Mouse (Mus musculus) kidney, embryonic 16.5 days (tissue): ENCODE results near the gene Usp11. TPM values are rescaled to one million over a fixed set of nuclear protein-coding genes. Genes with fewer than 3 reads are reported as not detected.

Experiments
- ATAC-seq: fragments of 200-750 bp; cut with Nextera tagmentation; 2 replicates; pipeline ENCODE4 v1.8.0; 2017; ENCODE audit warnings: moderate TSS enrichment; ENCODE audit not compliant: low FRiP score, low TSS enrichment
- H3K27ac ChIP-seq: fragments of 300-500 bp; sonication (generic); 2 replicates; pipeline ENCODE4 v1.5.1; 2014; ENCODE audit warnings: low read length
- H3K27me3 ChIP-seq: fragments of 300-500 bp; sonication (generic); 2 replicates; pipeline ENCODE4 v1.6.1; 2014; ENCODE audit warnings: low read length, control low read depth, mixed read lengths; ENCODE audit not compliant: insufficient read depth
- H3K36me3 ChIP-seq: fragments of 300-500 bp; sonication (generic); 2 replicates; pipeline ENCODE4 v1.6.1; 2014; ENCODE audit warnings: low read length, control low read depth, mixed read lengths; ENCODE audit not compliant: insufficient read depth
- H3K4me1 ChIP-seq: fragments of 300-500 bp; sonication (generic); 2 replicates; pipeline ENCODE4 v1.6.1; 2014; ENCODE audit warnings: low read length, control low read depth, mixed read lengths; ENCODE audit not compliant: insufficient read depth
- H3K4me2 ChIP-seq: fragments of 300-500 bp; sonication (generic); replicated peaks from 2 replicates; pipeline ENCODE4 v1.6.1; 2014; ENCODE audit warnings: low read depth, low read length
- H3K4me3 ChIP-seq: fragments of 300-500 bp; sonication (generic); 2 replicates; pipeline ENCODE4 v1.5.1; 2014; ENCODE audit warnings: mild to moderate bottlenecking, low read length
- H3K9ac ChIP-seq: fragments of 300-500 bp; sonication (generic); replicated peaks from 2 replicates; pipeline ENCODE4 v1.6.1; 2014; ENCODE audit warnings: low read length
- H3K9me3 ChIP-seq: fragments of 300-500 bp; sonication (generic); 2 replicates; pipeline ENCODE4 v1.6.1; 2016; ENCODE audit warnings: low read length, control low read depth
- WGBS: fragments of 180-500 bp; shearing (Covaris S2); extraction: QIAGEN DNeasy Blood & Tissue Kit; methylation state at CpG from one replicate; pipeline ENCODE4 v1.1.7; 2014; 5-methylcytosine and 5-hydroxymethylcytosine counted together
- polyA plus RNA-seq: library from polyadenylated mRNA; unstranded; fragments of >200 nt; fragmentation: Nextera tagmentation; extraction: Ambion mirVana; gene quantifications from 2 replicates; pipeline ENCODE4 v1.2.1, GENCODE M21; 2015

Usp11 gene
- polyA plus RNA-seq, 1 experiment from 2014 or later = 50.8 TPM

- 84% methylated on average over 4 of the region's 4 CpGs for WGBS
- H3K4me3 ChIP-seq = no peak overlapping the region
- no peak for ATAC-seq
These were observed 57.5 kb downstream of the Usp11 start for GRCm38 (mm10) chrX:20761201-20761600.

More at GRCm38 (mm10) chrX:20761201-20761600, 57.5 kb downstream of the Usp11 start:
- no peaks in the 10 kb centered on the region for H3K36me3 ChIP-seq
- H3K27me3 ChIP-seq = no peaks in the 10 kb centered on the region
- H3K9ac ChIP-seq = no peak overlapping the region
- no peak overlapping the region for H3K27ac ChIP-seq
- H3K4me2 ChIP-seq = no peak overlapping the region
- no peaks in the 10 kb centered on the region for H3K4me1 ChIP-seq
- no peaks in the 10 kb centered on the region for H3K9me3 ChIP-seq

Other genes starting within 250 kb of the Usp11 start
- gene Rgn, start 154.1 kb upstream of the Usp11 start, polyA plus RNA-seq = 8.1 and 8.7 TPM in 2 replicates
- 80.9 and 82.4 TPM in 2 replicates for gene Rbm10, start 86.4 kb upstream of the Usp11 start, polyA plus RNA-seq
- 238 and 255 TPM in 2 replicates for gene Ndufb11, start 86.3 kb upstream of the Usp11 start, polyA plus RNA-seq
- gene Uba1, start 45.6 kb upstream of the Usp11 start, polyA plus RNA-seq = 231 and 236 TPM in 2 replicates
- 101 and 110 TPM in 2 replicates for gene Cdk16, start 16.0 kb upstream of the Usp11 start, polyA plus RNA-seq
- gene Araf, start 93.9 kb downstream of the Usp11 start, polyA plus RNA-seq = 124 and 143 TPM in 2 replicates
- gene Timp1, start 166.3 kb downstream of the Usp11 start, polyA plus RNA-seq = 19.3 and 21.1 TPM in 2 replicates
- 0.27 and 0.51 TPM in 2 replicates for gene Syn1, start 217.1 kb downstream of the Usp11 start, polyA plus RNA-seq
- gene Cfp, start 227.6 kb downstream of the Usp11 start, polyA plus RNA-seq = 6.7 and 8.2 TPM in 2 replicates
- gene Elk1, start 246.7 kb downstream of the Usp11 start, polyA plus RNA-seq = 13.6 and 17.1 TPM in 2 replicates